Mouse (Mus musculus) midbrain, embryonic 12.5 days (tissue): ENCODE results near the gene Krtap7-1. TPM values are rescaled to one million over a fixed set of nuclear protein-coding genes. Genes with fewer than 3 reads are reported as not detected.
A peak's percentile ranks its signal among the peaks of the same experiment; 100 is the strongest.

Experiments used
- ATAC-seq: fragments of 200-750 bp; cut with Nextera tagmentation; 2 replicates; pipeline ENCODE4 v1.8.0; 2017; ENCODE audit warnings: low read depth, moderate TSS enrichment, moderate library complexity; ENCODE audit not compliant: low FRiP score
- H3K27ac ChIP-seq: fragments of 300-500 bp; sonication (generic); replicated peaks from 2 replicates; pipeline ENCODE4 v1.5.1; 2016; ENCODE audit warnings: mild to moderate bottlenecking
- H3K27me3 ChIP-seq: fragments of 300-500 bp; sonication (generic); 2 replicates; pipeline ENCODE4 v1.6.1; 2016; ENCODE audit warnings: mild to moderate bottlenecking
- H3K36me3 ChIP-seq: fragments of 300-500 bp; sonication (generic); 2 replicates; pipeline ENCODE4 v1.6.1; 2016
- H3K4me1 ChIP-seq: fragments of 300-500 bp; sonication (generic); 2 replicates; pipeline ENCODE4 v1.6.1; 2016
- H3K4me2 ChIP-seq: fragments of 300-500 bp; sonication (generic); replicated peaks from 2 replicates; pipeline ENCODE4 v1.6.1; 2016; ENCODE audit warnings: mild to moderate bottlenecking, moderate library complexity
- H3K4me3 ChIP-seq: fragments of 300-500 bp; sonication (generic); 2 replicates; pipeline ENCODE4 v1.5.1; 2016; ENCODE audit warnings: mild to moderate bottlenecking
- H3K9ac ChIP-seq: fragments of 300-500 bp; sonication (generic); replicated peaks from 2 replicates; pipeline ENCODE4 v1.6.1; 2016; ENCODE audit warnings: mild to moderate bottlenecking, moderate library complexity
- H3K9me3 ChIP-seq: fragments of 300-500 bp; sonication (generic); 2 replicates; pipeline ENCODE4 v1.6.1; 2016; ENCODE audit warnings: mild to moderate bottlenecking
- WGBS: fragments of 180-500 bp; shearing (Covaris S2); methylation state at CpG from one replicate; pipeline ENCODE4 v1.1.7; 2016; 5-methylcytosine and 5-hydroxymethylcytosine counted together
- polyA plus RNA-seq: library from polyadenylated mRNA; unstranded; fragments of >200 nt; fragmentation: Nextera tagmentation; extraction: Ambion mirVana; gene quantifications from 2 replicates; pipeline ENCODE4 v1.2.1, GENCODE M21; 2016

Krtap7-1 gene
- polyA plus RNA-seq, 1 experiment from 2014 or later, result not detected

GRCm38 (mm10) chr16:89501870-89502269 is 6.3 kb downstream of the Krtap7-1 start:
- no peaks in the 10 kb centered on the region for H3K36me3 ChIP-seq
- H3K27me3 ChIP-seq, result no peaks in the 10 kb centered on the region
- no peaks in the 10 kb centered on the region for H3K9me3 ChIP-seq
- 79% methylated on average over 5 of the region's 5 CpGs for WGBS
- no peak for ATAC-seq
- H3K4me1 ChIP-seq, result no peaks in the 10 kb centered on the region
- no peak overlapping the region for H3K4me3 ChIP-seq
- H3K9ac ChIP-seq, result no peak overlapping the region
- H3K27ac ChIP-seq, result no peak overlapping the region
- H3K4me2 ChIP-seq, result no peak overlapping the region

DNA sequence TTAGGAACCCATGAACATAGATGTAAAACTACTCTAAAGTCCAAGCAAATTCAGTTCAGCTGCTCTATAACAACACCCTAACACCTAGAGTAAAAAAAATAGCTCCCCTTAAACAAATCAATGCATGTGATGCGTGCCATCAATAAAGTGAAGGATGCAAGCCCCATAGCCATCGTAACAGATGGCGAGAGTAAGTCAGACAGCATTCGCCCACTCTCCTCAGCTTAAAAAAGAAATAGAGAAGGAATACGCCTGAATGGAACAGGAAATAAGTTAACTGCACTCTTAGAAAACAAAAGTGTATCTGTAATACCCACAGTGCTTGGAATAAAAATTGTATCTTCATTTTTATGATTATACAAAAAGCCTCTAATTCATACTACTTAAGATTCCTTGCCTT is 11.1 kb downstream of the Krtap7-1 start:
- no peak for ATAC-seq
- H3K4me2 ChIP-seq, result no peak overlapping the region
- no peak overlapping the region for H3K9ac ChIP-seq
- H3K4me3 ChIP-seq, result no peak overlapping the region
- no peaks in the 10 kb centered on the region for H3K36me3 ChIP-seq
- WGBS, result 93% methylated on average over 5 of the region's 5 CpGs
- H3K27me3 ChIP-seq, result no peaks in the 10 kb centered on the region
- no peaks in the 10 kb centered on the region for H3K4me1 ChIP-seq
- no peaks in the 10 kb centered on the region for H3K9me3 ChIP-seq
- H3K27ac ChIP-seq, result no peak overlapping the region

- 0 out of 2 replicates have a peak, but pooled peaks have one; percentile 44 for ATAC-seq
- H3K27ac ChIP-seq, result no peak overlapping the region
- no peaks in the 10 kb centered on the region for H3K27me3 ChIP-seq
- 80% methylated on average over 7 of the region's 7 CpGs for WGBS
- H3K9ac ChIP-seq, result no peak overlapping the region
- H3K4me1 ChIP-seq, result no peaks in the 10 kb centered on the region
- H3K36me3 ChIP-seq, result no peaks in the 10 kb centered on the region
- no peak overlapping the region for H3K4me2 ChIP-seq
- H3K4me3 ChIP-seq, result no peak overlapping the region
- H3K9me3 ChIP-seq, result no peaks in the 10 kb centered on the region
These were observed 12.5 kb downstream of the Krtap7-1 start for GRCm38 (mm10) chr16:89495394-89496153.

- H3K4me3 ChIP-seq, result no peak within 1 kb of the TSS
- H3K4me1 ChIP-seq, result no peaks in the 10 kb centered on the region
- 88% methylated on average over 7 of the region's 7 CpGs for WGBS
- no peak within 1 kb of the TSS for H3K4me2 ChIP-seq
- H3K36me3 ChIP-seq, result no peaks in the 10 kb centered on the region
- ATAC-seq, result no peak
- no peaks in the 10 kb centered on the region for H3K9me3 ChIP-seq
- no peaks in the 10 kb centered on the region for H3K27me3 ChIP-seq
- no peak within 1 kb of the TSS for H3K9ac ChIP-seq
- no peak within 1 kb of the TSS for H3K27ac ChIP-seq
These were observed 20.3 kb downstream of the Krtap7-1 start, which contains the start of gene Krtap8-1 for GRCm38 (mm10) chr16:89487852-89488251. TSS of gene Krtap8-1 (minus strand) at chr16:89487952.

DNA sequence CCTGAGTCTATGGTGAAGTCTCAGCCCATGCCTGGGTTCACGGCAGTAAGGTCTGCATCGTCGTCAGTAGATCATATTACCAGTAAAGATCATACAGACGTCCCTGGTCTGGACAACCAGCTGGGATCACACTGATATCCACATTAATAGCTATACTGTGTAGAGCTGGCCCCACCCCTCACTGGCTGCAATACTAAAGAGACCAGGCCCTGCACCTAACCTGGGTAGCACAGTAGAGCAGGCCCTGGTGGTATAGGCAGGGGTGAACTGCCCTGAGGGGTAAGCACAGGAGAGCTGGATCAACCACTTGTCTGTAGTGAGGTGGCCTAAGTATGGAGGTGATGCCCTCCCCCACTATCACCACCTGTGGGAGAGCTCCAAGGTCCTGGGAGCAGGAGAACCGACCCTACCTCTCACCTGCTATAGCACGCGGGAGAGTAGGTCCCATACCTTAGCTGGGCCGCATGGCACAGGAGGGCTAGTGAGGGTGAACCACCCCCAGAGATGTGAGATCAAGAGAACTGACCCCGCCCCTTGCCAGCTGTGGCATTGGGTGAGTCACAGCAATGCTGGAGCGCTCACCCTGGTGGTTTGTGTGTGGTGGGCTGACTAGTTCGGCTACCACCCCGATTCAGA is 30.3 kb downstream of the Krtap7-1 start:
- H3K4me2 ChIP-seq, result no peak overlapping the region
- ATAC-seq, result peak; percentile 38; the same call in 1 of the 2 replicates
- H3K27me3 ChIP-seq, result no peaks in the 10 kb centered on the region
- WGBS, result 89% methylated on average over 12 of the region's 12 CpGs
- H3K4me1 ChIP-seq, result no peaks in the 10 kb centered on the region
- no peaks in the 10 kb centered on the region for H3K36me3 ChIP-seq
- no peak overlapping the region for H3K27ac ChIP-seq
- H3K9me3 ChIP-seq, result no peaks in the 10 kb centered on the region
- no peak overlapping the region for H3K9ac ChIP-seq
- no peak overlapping the region for H3K4me3 ChIP-seq

GRCm38 (mm10) chr16:89461189-89461588 is 46.9 kb downstream of the Krtap7-1 start:
- Histone ChIP-seq H3K4me2 (no peak overlapping the region), H3K4me3 (no peak overlapping the region), H3K9me3 (no peaks in the 10 kb centered on the region), H3K27ac (no peak overlapping the region), H3K4me1 (0 out of 2 replicates have a peak, but pooled peaks cover 2% of the 10 kb centered on the region), H3K36me3 (no peaks in the 10 kb centered on the region), H3K27me3 (no peaks in the 10 kb centered on the region), H3K9ac (no peak overlapping the region)
- no peak for ATAC-seq
- 87% methylated on average over 5 of the region's 5 CpGs for WGBS

Other genes starting within 250 kb of the Krtap7-1 start
- gene Krtap21-1, start 104.5 kb downstream of the Krtap7-1 start, polyA plus RNA-seq, result not detected in 2 replicates
- not detected in 2 replicates for gene Krtap6-2, start 88.2 kb downstream of the Krtap7-1 start, polyA plus RNA-seq
- not detected in 2 replicates for gene Krtap8-1, start 20.4 kb downstream of the Krtap7-1 start, polyA plus RNA-seq
- not detected in 2 replicates for gene Krtap11-1, start 62.9 kb upstream of the Krtap7-1 start, polyA plus RNA-seq